Mouse (Mus musculus): Measurements from ENCODE around the gene Fbxo27. TPM values are rescaled to one million over a fixed set of nuclear protein-coding genes. Genes with fewer than 3 reads are reported as not detected.

Fbxo27 gene
- polyA plus RNA-seq, 1 experiment from 2014 or later, result 0.90 TPM

DNA sequence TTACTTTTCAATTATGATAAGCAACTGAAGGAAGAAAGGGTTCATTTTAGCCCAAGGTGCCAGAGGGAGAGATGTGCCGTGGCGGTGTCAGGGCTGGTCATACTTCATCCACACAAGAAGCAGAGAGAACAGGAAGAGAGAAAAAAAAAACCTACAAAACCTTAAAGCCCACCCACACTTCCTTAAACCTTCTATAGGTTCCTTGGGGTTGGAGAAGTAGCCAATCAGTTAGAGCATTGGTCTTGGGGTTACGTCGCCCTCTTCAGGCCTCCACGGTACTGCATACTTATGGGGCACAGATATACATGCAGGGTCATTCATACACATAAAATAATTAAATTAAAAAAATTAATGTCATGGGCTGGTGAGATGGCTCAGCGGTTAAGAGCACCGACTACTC is 29.4 kb downstream of the Fbxo27 start:
- WGBS, result 94% methylated on average over 7 of the region's 7 CpGs
- no peaks in the 10 kb centered on the region for H3K9me3 ChIP-seq (ENCODE audit: control insufficient read depth)
- TF ChIP-seq CTCF (IDR thresholded peaks at IDR 0.05; ENCODE audit: low read depth), result peak; percentile 39

DNA sequence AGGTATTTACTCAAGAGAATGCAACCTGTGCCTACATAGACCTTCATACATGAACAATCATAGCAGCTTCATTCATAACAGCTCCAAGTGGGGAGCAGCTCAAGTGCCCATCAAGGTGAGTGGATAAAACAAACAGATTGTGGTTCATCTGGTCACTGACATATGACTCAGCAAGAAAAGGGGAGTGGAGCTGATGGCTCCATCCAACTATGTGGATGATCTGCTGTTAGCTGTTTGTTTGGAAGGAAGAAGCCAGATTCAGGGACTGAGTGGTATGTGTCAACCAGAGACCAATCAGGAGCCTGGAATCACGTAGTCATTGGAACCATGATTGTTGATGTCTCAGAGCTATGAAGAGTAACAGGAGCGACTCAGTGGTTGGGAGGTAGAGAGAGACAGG is 32.0 kb downstream of the Fbxo27 start:
- 90% methylated on average over 2 of the region's 2 CpGs for WGBS
- H3K4me1 ChIP-seq (replicated peaks; ENCODE audit: control insufficient read depth, insufficient read depth, low read length), result no peaks in the 10 kb centered on the region
- no peak overlapping the region for H3K4me3 ChIP-seq (ENCODE audit: low read depth, low read length)
- no peaks in the 10 kb centered on the region for H3K36me3 ChIP-seq (ENCODE audit: control insufficient read depth, insufficient read depth)
- no peak for TF ChIP-seq CTCF (IDR thresholded peaks at IDR 0.05; ENCODE audit: low read depth)
- H3K4me2 ChIP-seq (replicated peaks; ENCODE audit: low read depth), result no peak overlapping the region
- no peaks in the 10 kb centered on the region for H3K27me3 ChIP-seq (replicated peaks; ENCODE audit: control insufficient read depth, insufficient read depth, low read length)
- no peaks in the 10 kb centered on the region for H3K9me3 ChIP-seq (ENCODE audit: control insufficient read depth)
- no peak overlapping the region for H3K9ac ChIP-seq (ENCODE audit: low read depth, low read length)
- ATAC-seq, result no peak
- H3K27ac ChIP-seq (ENCODE audit: low read depth, low read length), result no peak overlapping the region

More for the DNA sequence above, 29.4 kb downstream of the Fbxo27 start:
- Histone ChIP-seq H3K36me3 (ENCODE audit: control insufficient read depth, insufficient read depth) (no peaks in the 10 kb centered on the region), H3K4me1 (replicated peaks; ENCODE audit: control insufficient read depth, insufficient read depth, low read length) (no peaks in the 10 kb centered on the region), H3K9ac (ENCODE audit: low read depth, low read length) (no peak overlapping the region), H3K27ac (ENCODE audit: low read depth, low read length) (no peak overlapping the region), H3K4me2 (replicated peaks; ENCODE audit: low read depth) (no peak overlapping the region), H3K4me3 (ENCODE audit: low read depth, low read length) (no peak overlapping the region), H3K27me3 (replicated peaks; ENCODE audit: control insufficient read depth, insufficient read depth, low read length) (no peaks in the 10 kb centered on the region)
- ATAC-seq, result no peak

DNA sequence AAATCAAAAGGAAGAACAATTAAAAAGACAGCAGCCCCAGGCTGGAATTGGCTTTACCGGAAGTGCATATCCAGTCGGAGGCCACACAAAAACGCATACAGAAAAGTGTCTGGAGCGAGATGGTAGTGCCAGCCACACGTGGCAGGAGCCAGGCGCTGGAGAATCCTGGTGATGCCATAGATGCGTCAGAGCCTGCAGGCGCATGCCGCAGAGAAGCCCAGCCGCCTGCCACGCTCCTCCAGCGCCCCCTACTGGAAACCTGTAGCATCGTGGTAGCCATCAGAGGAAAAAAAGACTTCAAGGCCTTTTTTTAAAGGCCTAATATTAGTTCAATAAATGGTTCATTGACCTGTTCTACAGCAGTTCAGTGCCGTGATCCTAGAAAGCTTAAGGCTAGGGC is 34.0 kb downstream of the Fbxo27 start:
- Histone ChIP-seq H3K9me3 (ENCODE audit: control insufficient read depth) (0 out of 2 replicates have a peak, but pooled peaks cover 5% of the 10 kb centered on the region), H3K4me3 (ENCODE audit: low read depth, low read length) (no peak overlapping the region), H3K4me1 (replicated peaks; ENCODE audit: control insufficient read depth, insufficient read depth, low read length) (no peaks in the 10 kb centered on the region), H3K36me3 (ENCODE audit: control insufficient read depth, insufficient read depth) (no peaks in the 10 kb centered on the region), H3K27ac (ENCODE audit: low read depth, low read length) (no peak overlapping the region), H3K27me3 (replicated peaks; ENCODE audit: control insufficient read depth, insufficient read depth, low read length) (no peaks in the 10 kb centered on the region), H3K9ac (ENCODE audit: low read depth, low read length) (no peak overlapping the region), H3K4me2 (replicated peaks; ENCODE audit: low read depth) (no peak overlapping the region)
- TF ChIP-seq CTCF (IDR thresholded peaks at IDR 0.05; ENCODE audit: low read depth), result peak; percentile 95
- ATAC-seq, result 0 out of 2 replicates have a peak, but pooled peaks have one; percentile 48
- 9% methylated on average over 14 of the region's 14 CpGs for WGBS

- Histone ChIP-seq H3K4me3 (ENCODE audit: low read depth, low read length) (no peak overlapping the region), H3K4me1 (replicated peaks; ENCODE audit: control insufficient read depth, insufficient read depth, low read length) (0 out of 2 replicates have a peak, but pooled peaks cover under 1% of the 10 kb centered on the region), H3K27me3 (replicated peaks; ENCODE audit: control insufficient read depth, insufficient read depth, low read length) (no peaks in the 10 kb centered on the region), H3K4me2 (replicated peaks; ENCODE audit: low read depth) (no peak overlapping the region), H3K27ac (ENCODE audit: low read depth, low read length) (no peak overlapping the region), H3K9ac (ENCODE audit: low read depth, low read length) (no peak overlapping the region), H3K36me3 (ENCODE audit: control insufficient read depth, insufficient read depth) (no peaks in the 10 kb centered on the region), H3K9me3 (ENCODE audit: control insufficient read depth) (0 out of 2 replicates have a peak, but pooled peaks cover 5% of the 10 kb centered on the region)
- peak; percentile 58 for TF ChIP-seq CTCF (IDR thresholded peaks at IDR 0.05; ENCODE audit: low read depth)
- WGBS, result 59% methylated on average over 10 of the region's 10 CpGs
- no peak for ATAC-seq
Measured at GRCm38 (mm10) chr7:28727649-28728340, 35.1 kb downstream of the Fbxo27 start.

DNA sequence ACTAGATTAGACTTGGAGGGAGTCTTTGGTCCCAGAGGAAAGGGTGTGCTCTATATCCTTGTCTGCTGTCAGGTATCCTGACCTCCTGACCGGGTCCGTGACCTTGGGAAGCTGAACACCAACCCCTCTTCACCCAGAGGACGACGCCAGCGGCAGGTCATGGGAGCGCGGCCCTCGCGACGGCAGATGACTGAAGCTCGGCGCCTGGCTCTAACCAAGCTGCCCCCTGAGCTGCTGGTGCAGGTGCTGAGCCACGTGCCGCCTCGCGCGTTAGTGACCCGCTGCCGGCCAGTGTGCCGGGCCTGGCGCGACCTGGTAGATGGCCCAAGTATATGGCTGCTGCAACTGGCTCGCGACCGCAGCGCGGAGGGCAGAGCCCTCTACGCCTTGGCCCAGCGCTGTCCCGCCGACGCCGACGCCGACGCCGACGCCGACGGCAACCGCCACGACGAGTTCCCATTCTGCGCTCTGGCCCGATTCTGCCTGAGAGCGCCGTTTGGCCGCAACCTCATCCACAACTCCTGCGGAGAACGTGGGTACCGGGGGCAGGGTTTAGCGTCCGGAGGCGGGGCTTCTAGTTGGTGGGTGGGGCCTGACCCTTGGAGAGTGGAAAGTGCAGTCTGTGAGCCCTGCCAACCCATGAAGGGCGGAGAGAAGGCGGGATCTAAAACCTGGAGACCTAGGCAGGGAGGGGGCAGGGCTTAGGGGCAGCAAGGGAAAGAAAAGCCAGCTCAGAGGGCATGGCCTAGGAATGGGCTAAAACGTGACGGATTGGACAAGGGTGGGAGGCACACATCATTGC is 39.9 kb downstream of the Fbxo27 start:
- peak overlapping the region; percentile 31; the same call in 1 of the 2 replicates for H3K9ac ChIP-seq (ENCODE audit: low read depth, low read length)
- H3K27ac ChIP-seq (ENCODE audit: low read depth, low read length), result no peak overlapping the region
- no peak for TF ChIP-seq CTCF (IDR thresholded peaks at IDR 0.05; ENCODE audit: low read depth)
- H3K9me3 ChIP-seq (ENCODE audit: control insufficient read depth), result 0 out of 2 replicates have a peak, but pooled peaks cover 5% of the 10 kb centered on the region
- H3K4me2 ChIP-seq (replicated peaks; ENCODE audit: low read depth), result peak overlapping the region; percentile 77
- peak; percentile 76 for ATAC-seq
- 4% methylated on average over 58 of the region's 58 CpGs for WGBS
- peak overlapping the region; percentile 38 for H3K4me3 ChIP-seq (ENCODE audit: low read depth, low read length)
- no peaks in the 10 kb centered on the region for H3K36me3 ChIP-seq (ENCODE audit: control insufficient read depth, insufficient read depth)
- H3K27me3 ChIP-seq (replicated peaks; ENCODE audit: control insufficient read depth, insufficient read depth, low read length), result no peaks in the 10 kb centered on the region
- 0 out of 2 replicates have a peak, but pooled peaks cover 3% of the 10 kb centered on the region for H3K4me1 ChIP-seq (replicated peaks; ENCODE audit: control insufficient read depth, insufficient read depth, low read length)

DNA sequence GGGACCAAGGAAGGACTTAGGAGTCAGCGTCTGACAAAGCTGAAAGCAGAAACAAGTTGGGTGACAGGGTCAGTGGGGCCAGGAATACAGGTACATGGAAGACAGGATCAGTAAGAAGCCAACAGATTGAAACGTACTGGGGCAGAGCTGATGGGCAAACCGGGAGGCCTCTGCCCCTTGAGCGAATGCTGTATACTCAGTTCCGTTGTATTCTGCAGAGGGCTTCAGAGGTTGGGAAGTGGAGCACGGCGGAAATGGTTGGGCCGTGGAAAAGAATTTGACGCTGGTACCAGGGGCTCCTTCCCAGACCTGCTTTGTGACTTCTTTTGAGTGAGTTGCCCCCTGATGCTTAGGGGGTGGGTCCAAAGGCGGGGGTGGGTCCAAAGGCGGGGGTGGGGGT is 40.6 kb downstream of the Fbxo27 start:
- ATAC-seq, result no peak
- 0 out of 2 replicates have a peak, but pooled peaks cover 5% of the 10 kb centered on the region for H3K9me3 ChIP-seq (ENCODE audit: control insufficient read depth)

More for the DNA sequence above, 40.6 kb downstream of the Fbxo27 start:
- no peak overlapping the region for H3K27ac ChIP-seq (ENCODE audit: low read depth, low read length)
- TF ChIP-seq CTCF (IDR thresholded peaks at IDR 0.05; ENCODE audit: low read depth), result no peak
- H3K9ac ChIP-seq (ENCODE audit: low read depth, low read length), result no peak overlapping the region
- peak overlapping the region; percentile 77 for H3K4me2 ChIP-seq (replicated peaks; ENCODE audit: low read depth)
- peak overlapping the region; percentile 38 for H3K4me3 ChIP-seq (ENCODE audit: low read depth, low read length)
- WGBS, result 28% methylated on average over 11 of the region's 11 CpGs
- no peaks in the 10 kb centered on the region for H3K36me3 ChIP-seq (ENCODE audit: control insufficient read depth, insufficient read depth)
- H3K4me1 ChIP-seq (replicated peaks; ENCODE audit: control insufficient read depth, insufficient read depth, low read length), result 0 out of 2 replicates have a peak, but pooled peaks cover 3% of the 10 kb centered on the region
- no peaks in the 10 kb centered on the region for H3K27me3 ChIP-seq (replicated peaks; ENCODE audit: control insufficient read depth, insufficient read depth, low read length)

Data from intestine, postnatal 0 days (tissue).